Mouse (Mus musculus): ENCODE measurements at regions not wholly inside any gene's neighbourhood (a gene's known extent, or its start where the extent isn't known, plus 50 kb on each side); places are given as distances from the start of the nearest gene placed in this dataset.

DNA sequence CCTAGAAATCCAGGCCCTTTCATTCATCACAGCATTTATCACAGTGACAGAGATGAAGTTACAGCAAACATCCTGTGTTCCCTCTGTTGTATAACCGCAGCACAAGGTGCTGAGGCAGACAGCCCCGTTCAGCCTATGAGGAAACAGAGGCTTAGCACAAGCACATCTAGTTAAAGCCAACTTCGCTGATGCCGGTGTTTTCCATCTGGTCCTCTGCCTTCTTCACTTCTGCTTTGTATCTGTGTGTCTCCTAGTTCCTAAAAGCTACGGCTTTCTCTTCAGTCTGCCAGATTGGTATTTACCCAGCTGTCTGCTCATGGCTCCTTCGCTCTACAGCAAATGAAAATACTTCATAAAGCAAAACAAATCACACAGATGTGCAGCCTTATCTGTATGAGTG is 256.5 kb upstream of the Clint1 start:
- Histone ChIP-seq H3K27ac (replicated peaks; ENCODE audit: low read depth, low read length) (no peak overlapping the region), H3K4me3 (ENCODE audit: low read depth, low read length) (no peak overlapping the region), H3K36me3 (replicated peaks; ENCODE audit: control insufficient read depth, insufficient read depth, low read depth, low read length) (no peaks in the 10 kb centered on the region), H3K9ac (replicated peaks; ENCODE audit: low read length) (no peak overlapping the region), H3K4me2 (ENCODE audit: low read depth, low read length) (no peak overlapping the region), H3K9me3 (replicated peaks; ENCODE audit: control insufficient read depth, low read length) (no peaks in the 10 kb centered on the region), H3K4me1 (ENCODE audit: control insufficient read depth, insufficient read depth, low read length) (no peaks in the 10 kb centered on the region), H3K27me3 (ENCODE audit: control insufficient read depth, insufficient read depth, low read length) (no peaks in the 10 kb centered on the region)
- ATAC-seq (replicated peaks; ENCODE audit: insufficient number of reproducible peaks, low FRiP score, low TSS enrichment, low read depth) = no peak
- no peak for DNase-seq (ENCODE audit: low spot score)
- WGBS = 72% methylated on average over 6 of the region's 6 CpGs

DNA sequence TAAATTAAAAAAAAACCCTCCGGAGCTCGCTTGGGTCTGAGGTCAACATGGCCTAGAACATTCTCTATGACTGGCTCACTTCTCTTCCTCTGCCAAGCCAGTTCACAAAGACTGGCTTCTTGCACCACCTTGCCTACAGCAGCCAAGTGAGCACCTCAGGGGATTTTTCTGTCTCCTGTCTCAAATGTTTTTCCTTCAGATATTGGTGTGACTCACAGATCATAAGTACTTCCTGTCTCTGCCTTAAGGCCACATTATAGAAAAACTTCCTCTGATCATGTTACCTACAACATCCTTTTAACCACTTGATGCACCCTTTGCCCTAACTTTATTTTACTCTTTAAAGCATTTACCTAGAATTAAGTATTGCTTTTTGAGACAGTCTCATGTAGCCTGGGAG is 230.0 kb upstream of the Clint1 start:
- Histone ChIP-seq H3K4me3 (ENCODE audit: low read depth, low read length) (no peak overlapping the region), H3K27me3 (ENCODE audit: control insufficient read depth, insufficient read depth, low read length) (no peaks in the 10 kb centered on the region), H3K9ac (replicated peaks; ENCODE audit: low read length) (no peak overlapping the region), H3K4me2 (ENCODE audit: low read depth, low read length) (no peak overlapping the region), H3K4me1 (ENCODE audit: control insufficient read depth, insufficient read depth, low read length) (no peaks in the 10 kb centered on the region), H3K27ac (replicated peaks; ENCODE audit: low read depth, low read length) (no peak overlapping the region), H3K9me3 (replicated peaks; ENCODE audit: control insufficient read depth, low read length) (no peaks in the 10 kb centered on the region), H3K36me3 (replicated peaks; ENCODE audit: control insufficient read depth, insufficient read depth, low read depth, low read length) (no peaks in the 10 kb centered on the region)
- ATAC-seq (replicated peaks; ENCODE audit: insufficient number of reproducible peaks, low FRiP score, low TSS enrichment, low read depth) (no peak), DNase-seq (ENCODE audit: low spot score) (no peak)
- WGBS = 88% methylated on average over 2 of the region's 2 CpGs

DNA sequence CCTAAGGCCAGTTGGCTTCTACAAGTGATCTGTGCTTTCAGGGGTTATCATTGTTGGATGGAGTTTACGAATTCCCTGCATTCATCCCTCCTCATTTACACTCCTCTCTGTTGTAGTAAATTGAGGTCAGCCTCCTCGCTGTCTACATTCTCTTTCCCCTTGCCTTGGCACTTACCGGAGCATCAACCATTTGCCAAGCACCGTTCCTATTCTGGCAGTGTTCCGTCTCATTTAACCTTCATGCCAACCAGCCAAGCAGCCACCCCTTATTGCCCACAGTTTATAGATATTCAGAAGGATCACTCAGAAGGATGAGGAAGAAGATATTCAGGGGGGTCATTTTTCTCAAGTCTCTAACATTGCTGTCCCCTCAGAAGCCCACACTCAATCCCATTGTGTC is 229.2 kb upstream of the Clint1 start:
- no peak overlapping the region for H3K27ac ChIP-seq (replicated peaks; ENCODE audit: low read depth, low read length)
- no peaks in the 10 kb centered on the region for H3K27me3 ChIP-seq (ENCODE audit: control insufficient read depth, insufficient read depth, low read length)
- H3K4me1 ChIP-seq (ENCODE audit: control insufficient read depth, insufficient read depth, low read length) = no peaks in the 10 kb centered on the region
- WGBS = 88% methylated on average over 5 of the region's 5 CpGs
- no peak overlapping the region for H3K4me3 ChIP-seq (ENCODE audit: low read depth, low read length)
- no peak for DNase-seq (ENCODE audit: low spot score)
- H3K36me3 ChIP-seq (replicated peaks; ENCODE audit: control insufficient read depth, insufficient read depth, low read depth, low read length) = no peaks in the 10 kb centered on the region
- no peak overlapping the region for H3K4me2 ChIP-seq (ENCODE audit: low read depth, low read length)
- no peaks in the 10 kb centered on the region for H3K9me3 ChIP-seq (replicated peaks; ENCODE audit: control insufficient read depth, low read length)
- no peak overlapping the region for H3K9ac ChIP-seq (replicated peaks; ENCODE audit: low read length)
- ATAC-seq (replicated peaks; ENCODE audit: insufficient number of reproducible peaks, low FRiP score, low TSS enrichment, low read depth) = no peak

DNA sequence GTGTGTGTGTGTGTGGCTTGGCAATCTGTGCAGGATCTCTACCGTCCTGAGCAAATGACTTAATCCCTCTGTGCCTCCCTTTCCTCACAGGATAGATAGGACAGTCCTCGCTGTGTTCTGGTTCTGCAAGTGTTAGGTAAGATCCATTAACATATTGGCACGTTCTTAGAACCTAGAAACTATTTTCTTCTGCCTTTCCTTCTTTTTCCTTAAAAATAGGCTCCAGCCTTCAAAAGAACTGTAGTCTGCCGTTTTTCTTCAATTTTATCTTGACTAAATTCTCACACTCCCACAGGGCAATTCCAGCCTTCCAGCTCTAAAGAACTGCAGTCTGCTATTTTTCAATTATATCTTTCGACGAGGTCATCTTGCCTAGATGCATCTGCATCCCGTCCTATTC is 227.6 kb upstream of the Clint1 start:
- no peaks in the 10 kb centered on the region for H3K9me3 ChIP-seq (replicated peaks; ENCODE audit: control insufficient read depth, low read length)
- no peak for DNase-seq (ENCODE audit: low spot score)
- H3K4me2 ChIP-seq (ENCODE audit: low read depth, low read length) = no peak overlapping the region
- 70% methylated on average over 7 of the region's 7 CpGs for WGBS
- no peak for ATAC-seq (replicated peaks; ENCODE audit: insufficient number of reproducible peaks, low FRiP score, low TSS enrichment, low read depth)
- no peaks in the 10 kb centered on the region for H3K27me3 ChIP-seq (ENCODE audit: control insufficient read depth, insufficient read depth, low read length)
- H3K4me3 ChIP-seq (ENCODE audit: low read depth, low read length) = no peak overlapping the region
- H3K36me3 ChIP-seq (replicated peaks; ENCODE audit: control insufficient read depth, insufficient read depth, low read depth, low read length) = no peaks in the 10 kb centered on the region
- H3K4me1 ChIP-seq (ENCODE audit: control insufficient read depth, insufficient read depth, low read length) = no peaks in the 10 kb centered on the region
- H3K9ac ChIP-seq (replicated peaks; ENCODE audit: low read length) = no peak overlapping the region
- no peak overlapping the region for H3K27ac ChIP-seq (replicated peaks; ENCODE audit: low read depth, low read length)

DNA sequence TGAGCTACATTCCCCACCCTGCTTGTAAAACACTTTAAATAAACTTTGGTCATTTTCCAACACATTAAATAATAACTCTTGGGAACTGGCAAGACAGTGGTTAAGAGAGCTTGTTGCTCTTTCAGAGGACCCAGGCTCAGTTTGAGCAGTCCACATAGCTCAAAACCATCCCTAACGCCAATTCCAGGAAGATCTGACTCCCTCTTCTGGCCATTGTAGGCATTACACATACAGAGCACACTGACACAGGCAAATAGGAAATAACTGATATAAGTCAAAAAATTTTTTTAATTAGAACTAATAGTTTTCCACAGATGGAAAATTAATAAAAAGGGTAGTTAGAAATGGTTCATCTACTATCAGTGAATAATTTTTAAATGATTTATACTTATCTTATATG is 222.6 kb upstream of the Clint1 start:
- WGBS = 36% methylated on average over 1 of the region's 1 CpGs
- no peak for DNase-seq (ENCODE audit: low spot score)
- Histone ChIP-seq H3K27ac (replicated peaks; ENCODE audit: low read depth, low read length) (no peak overlapping the region), H3K9me3 (replicated peaks; ENCODE audit: control insufficient read depth, low read length) (no peaks in the 10 kb centered on the region), H3K9ac (replicated peaks; ENCODE audit: low read length) (no peak overlapping the region), H3K4me3 (ENCODE audit: low read depth, low read length) (no peak overlapping the region), H3K27me3 (ENCODE audit: control insufficient read depth, insufficient read depth, low read length) (no peaks in the 10 kb centered on the region), H3K4me2 (ENCODE audit: low read depth, low read length) (no peak overlapping the region), H3K4me1 (ENCODE audit: control insufficient read depth, insufficient read depth, low read length) (no peaks in the 10 kb centered on the region), H3K36me3 (replicated peaks; ENCODE audit: control insufficient read depth, insufficient read depth, low read depth, low read length) (no peaks in the 10 kb centered on the region)
- ATAC-seq (replicated peaks; ENCODE audit: insufficient number of reproducible peaks, low FRiP score, low TSS enrichment, low read depth) = no peak

DNA sequence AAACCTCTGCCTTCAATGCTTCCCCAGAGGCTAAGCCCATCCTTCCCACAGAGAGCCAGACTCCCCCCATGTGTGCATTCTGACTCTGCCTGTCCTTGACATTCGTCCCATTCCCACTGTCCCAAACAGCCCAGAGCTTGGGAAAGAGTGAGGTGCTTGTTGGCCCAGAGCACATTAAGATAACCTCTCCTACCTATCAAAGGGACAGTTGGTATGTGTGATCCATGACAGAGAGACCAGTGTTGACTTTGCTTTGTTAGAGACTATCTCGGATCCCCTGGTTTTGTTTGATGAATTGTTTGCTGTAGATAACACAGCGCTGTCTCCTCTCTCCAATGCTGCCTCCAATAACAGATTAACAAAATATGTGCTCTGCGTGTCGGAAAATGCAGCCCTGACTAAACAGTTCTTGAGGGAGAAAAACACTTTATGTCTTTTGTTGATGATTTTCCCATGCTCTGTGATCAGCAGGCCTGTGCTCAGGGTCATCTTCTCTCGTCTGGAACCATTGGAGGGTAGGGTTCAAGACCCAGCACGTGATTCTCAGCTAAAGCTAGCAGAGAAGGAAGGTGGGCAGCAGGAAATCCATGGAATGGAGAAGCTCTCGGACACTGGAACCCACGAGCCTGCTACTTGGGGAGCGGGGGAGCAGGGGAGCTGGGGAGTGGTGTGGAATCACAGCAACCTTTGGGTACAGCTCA is 217.2 kb upstream of the Clint1 start:
- Histone ChIP-seq H3K9me3 (replicated peaks; ENCODE audit: control insufficient read depth, low read length) (no peaks in the 10 kb centered on the region), H3K4me1 (ENCODE audit: control insufficient read depth, insufficient read depth, low read length) (no peaks in the 10 kb centered on the region), H3K36me3 (replicated peaks; ENCODE audit: control insufficient read depth, insufficient read depth, low read depth, low read length) (no peaks in the 10 kb centered on the region), H3K27me3 (ENCODE audit: control insufficient read depth, insufficient read depth, low read length) (no peaks in the 10 kb centered on the region), H3K4me2 (ENCODE audit: low read depth, low read length) (no peak overlapping the region), H3K4me3 (ENCODE audit: low read depth, low read length) (no peak overlapping the region), H3K9ac (replicated peaks; ENCODE audit: low read length) (no peak overlapping the region), H3K27ac (replicated peaks; ENCODE audit: low read depth, low read length) (no peak overlapping the region)
- ATAC-seq (replicated peaks; ENCODE audit: insufficient number of reproducible peaks, low FRiP score, low TSS enrichment, low read depth) (no peak), DNase-seq (ENCODE audit: low spot score) (no peak)
- 86% methylated on average over 10 of the region's 10 CpGs for WGBS

DNA sequence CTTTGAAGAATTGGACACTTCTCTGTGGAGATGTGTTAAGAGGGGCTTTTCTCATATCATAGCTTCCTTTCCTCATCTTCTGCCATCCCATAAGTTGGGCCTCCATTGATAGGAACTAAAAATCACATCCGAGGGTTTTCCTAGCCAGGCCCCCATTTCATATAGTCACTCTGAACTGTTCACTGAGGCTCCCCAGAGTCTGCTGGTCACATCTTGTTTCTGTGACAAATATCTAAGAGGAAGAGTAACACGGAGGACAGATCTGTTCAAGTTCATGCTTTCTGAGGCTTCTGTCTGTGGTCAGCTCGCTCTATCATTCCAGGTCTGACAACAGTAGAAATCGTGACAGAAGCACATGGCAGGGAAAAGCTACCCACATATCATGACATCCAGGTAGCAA is 216.0 kb upstream of the Clint1 start:
- no peak overlapping the region for H3K9ac ChIP-seq (replicated peaks; ENCODE audit: low read length)
- no peak overlapping the region for H3K4me2 ChIP-seq (ENCODE audit: low read depth, low read length)
- ATAC-seq (replicated peaks; ENCODE audit: insufficient number of reproducible peaks, low FRiP score, low TSS enrichment, low read depth) (no peak), DNase-seq (ENCODE audit: low spot score) (no peak)
- H3K9me3 ChIP-seq (replicated peaks; ENCODE audit: control insufficient read depth, low read length) = no peaks in the 10 kb centered on the region
- H3K27me3 ChIP-seq (ENCODE audit: control insufficient read depth, insufficient read depth, low read length) = no peaks in the 10 kb centered on the region
- WGBS = 81% methylated on average over 4 of the region's 4 CpGs
- H3K36me3 ChIP-seq (replicated peaks; ENCODE audit: control insufficient read depth, insufficient read depth, low read depth, low read length) = no peaks in the 10 kb centered on the region
- H3K4me3 ChIP-seq (ENCODE audit: low read depth, low read length) = no peak overlapping the region
- no peaks in the 10 kb centered on the region for H3K4me1 ChIP-seq (ENCODE audit: control insufficient read depth, insufficient read depth, low read length)
- H3K27ac ChIP-seq (replicated peaks; ENCODE audit: low read depth, low read length) = no peak overlapping the region

DNA sequence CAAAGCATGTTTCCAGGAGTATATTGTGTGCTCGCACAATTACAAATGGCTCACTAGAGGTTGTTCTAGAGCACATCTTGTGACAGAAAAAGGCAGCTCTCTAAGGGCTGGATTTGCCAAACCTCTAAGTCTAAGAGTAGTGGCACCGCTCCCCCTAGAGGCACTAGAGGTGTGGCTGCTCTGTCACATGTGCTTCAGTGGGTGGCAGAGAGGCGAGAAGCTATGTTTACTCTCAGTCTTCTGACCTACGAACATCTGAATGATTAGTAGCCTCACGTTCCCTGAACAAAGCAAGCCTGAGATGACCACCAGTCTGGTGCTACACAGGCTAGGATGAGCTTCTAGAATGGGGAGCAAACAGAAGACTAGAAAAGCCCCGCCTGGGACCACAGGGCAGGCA is 212.6 kb upstream of the Clint1 start:
- Histone ChIP-seq H3K27me3 (ENCODE audit: control insufficient read depth, insufficient read depth, low read length) (no peaks in the 10 kb centered on the region), H3K36me3 (replicated peaks; ENCODE audit: control insufficient read depth, insufficient read depth, low read depth, low read length) (no peaks in the 10 kb centered on the region), H3K9me3 (replicated peaks; ENCODE audit: control insufficient read depth, low read length) (no peaks in the 10 kb centered on the region), H3K27ac (replicated peaks; ENCODE audit: low read depth, low read length) (no peak overlapping the region), H3K4me3 (ENCODE audit: low read depth, low read length) (no peak overlapping the region), H3K9ac (replicated peaks; ENCODE audit: low read length) (no peak overlapping the region), H3K4me2 (ENCODE audit: low read depth, low read length) (no peak overlapping the region), H3K4me1 (ENCODE audit: control insufficient read depth, insufficient read depth, low read length) (no peaks in the 10 kb centered on the region)
- ATAC-seq (replicated peaks; ENCODE audit: insufficient number of reproducible peaks, low FRiP score, low TSS enrichment, low read depth) (no peak), DNase-seq (ENCODE audit: low spot score) (no peak)
- WGBS = 75% methylated on average over 6 of the region's 6 CpGs
